Mouse (Mus musculus): ENCODE measurements at regions not wholly inside any gene's neighbourhood (a gene's known extent, or its start where the extent isn't known, plus 50 kb on each side); places are given as distances from the start of the nearest gene placed in this dataset.
"Not testable (repeated sequence)": the region's sequence is repeated elsewhere in the genome, so short reads cannot be mapped to it uniquely, and the experiment has no call there.

DNA sequence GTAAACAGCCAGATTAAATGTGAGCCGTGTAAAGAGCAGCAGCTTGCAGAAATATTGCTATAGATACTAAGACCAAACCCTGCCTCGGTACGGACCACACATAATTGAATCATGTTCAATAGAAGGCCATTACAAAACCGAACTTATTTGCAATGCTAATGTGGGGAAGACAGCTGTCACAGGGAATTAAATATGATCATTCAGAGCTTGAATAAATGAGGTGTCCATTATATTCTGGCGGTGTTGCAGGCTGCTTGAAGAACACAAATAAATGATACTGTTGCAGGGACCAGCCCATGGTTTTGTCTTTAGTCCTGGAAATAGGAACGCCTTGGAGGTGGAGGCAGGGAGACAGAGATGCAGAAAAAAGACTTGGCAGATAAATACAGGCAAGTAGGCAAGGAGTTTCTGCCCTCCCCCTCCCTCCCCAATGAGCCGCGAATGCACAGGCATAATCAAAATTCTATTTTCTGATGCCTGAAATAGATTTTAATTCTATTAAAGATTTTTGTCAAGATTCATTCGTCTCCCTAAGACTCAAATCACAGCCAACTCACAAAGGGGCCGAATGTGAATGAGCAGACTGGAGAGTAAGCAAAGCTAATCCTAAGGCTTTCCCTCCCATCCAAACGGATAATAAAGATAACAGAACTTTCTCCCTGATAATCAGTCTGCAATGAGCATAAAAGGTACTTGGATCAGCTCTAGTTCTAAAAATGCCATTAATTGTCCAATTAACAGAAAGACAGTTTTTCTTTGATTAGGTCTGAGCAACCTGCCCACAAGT, 147.6 kb downstream of the Brms1l start:
- Histone ChIP-seq H3K4me1 (replicated peaks; ENCODE audit: control insufficient read depth, insufficient read depth, low read length) (no peaks in the 10 kb centered on the region), H3K4me2 (ENCODE audit: low read length) (no peak overlapping the region), H3K9me3 (ENCODE audit: control insufficient read depth, low read length) (no peaks in the 10 kb centered on the region), H3K27me3 (replicated peaks; ENCODE audit: control insufficient read depth, insufficient read depth, low read length) (no peaks in the 10 kb centered on the region), H3K4me3 (ENCODE audit: low read depth, low read length) (no peak overlapping the region), H3K36me3 (ENCODE audit: control insufficient read depth, insufficient read depth, low read length) (no peaks in the 10 kb centered on the region), H3K27ac (ENCODE audit: low read depth) (no peak overlapping the region), H3K9ac (ENCODE audit: low read length) (no peak overlapping the region)
- WGBS = 68% methylated on average over 11 of the region's 11 CpGs
- ATAC-seq (replicated peaks; ENCODE audit: low FRiP score, low TSS enrichment, low read depth) = no peak
- no peak for DNase-seq (ENCODE audit: low spot score)

DNA sequence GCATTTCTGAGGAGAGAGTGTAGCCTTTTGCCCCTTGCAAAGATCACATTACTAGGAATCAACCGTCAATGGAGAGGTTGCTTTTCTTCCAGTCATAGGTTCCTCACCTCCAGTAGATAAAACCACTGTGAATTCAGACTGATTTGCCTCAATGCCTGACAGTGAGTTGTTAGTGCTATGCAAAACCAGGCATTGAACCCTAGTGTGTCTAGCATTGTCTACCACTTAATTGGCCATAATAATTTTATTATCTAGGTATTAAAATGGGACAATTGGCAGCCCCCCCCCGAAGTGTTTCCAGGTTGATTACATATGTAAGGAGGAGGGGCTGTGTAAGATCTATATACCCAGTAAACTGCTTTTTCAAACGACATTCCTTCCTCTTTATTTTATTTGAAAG, 147.0 kb downstream of the Brms1l start:
- Histone ChIP-seq H3K27me3 (replicated peaks; ENCODE audit: control insufficient read depth, insufficient read depth, low read length) (no peaks in the 10 kb centered on the region), H3K9ac (ENCODE audit: low read length) (no peak overlapping the region), H3K9me3 (ENCODE audit: control insufficient read depth, low read length) (no peaks in the 10 kb centered on the region), H3K4me2 (ENCODE audit: low read length) (no peak overlapping the region), H3K27ac (ENCODE audit: low read depth) (no peak overlapping the region), H3K4me1 (replicated peaks; ENCODE audit: control insufficient read depth, insufficient read depth, low read length) (no peaks in the 10 kb centered on the region), H3K4me3 (ENCODE audit: low read depth, low read length) (no peak overlapping the region), H3K36me3 (ENCODE audit: control insufficient read depth, insufficient read depth, low read length) (no peaks in the 10 kb centered on the region)
- no peak for DNase-seq (ENCODE audit: low spot score)
- 62% methylated on average over 3 of the region's 3 CpGs for WGBS
- ATAC-seq (replicated peaks; ENCODE audit: low FRiP score, low TSS enrichment, low read depth) = no peak

DNA sequence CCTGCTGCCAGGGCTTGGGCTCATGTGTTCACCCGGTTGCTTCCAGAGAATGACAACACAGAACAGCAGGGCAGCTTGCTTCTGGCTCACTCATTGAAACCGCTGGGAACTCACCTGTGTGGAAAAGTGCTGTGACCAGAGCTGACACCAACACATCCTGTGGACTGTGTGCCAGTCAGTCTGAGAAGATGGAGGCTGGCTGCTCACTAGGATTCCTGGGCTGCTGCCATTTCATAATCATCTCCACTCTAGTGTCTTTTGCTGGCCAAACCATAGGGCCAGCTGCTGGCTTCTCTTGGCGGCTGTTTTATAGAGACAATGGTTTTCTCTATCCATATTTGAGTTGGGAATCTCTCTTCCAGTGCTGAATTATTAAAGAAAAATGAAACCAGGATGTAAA, 138.1 kb downstream of the Brms1l start:
- ATAC-seq (replicated peaks; ENCODE audit: low FRiP score, low TSS enrichment, low read depth) = no peak
- 75% methylated on average over 3 of the region's 3 CpGs for WGBS

DNA sequence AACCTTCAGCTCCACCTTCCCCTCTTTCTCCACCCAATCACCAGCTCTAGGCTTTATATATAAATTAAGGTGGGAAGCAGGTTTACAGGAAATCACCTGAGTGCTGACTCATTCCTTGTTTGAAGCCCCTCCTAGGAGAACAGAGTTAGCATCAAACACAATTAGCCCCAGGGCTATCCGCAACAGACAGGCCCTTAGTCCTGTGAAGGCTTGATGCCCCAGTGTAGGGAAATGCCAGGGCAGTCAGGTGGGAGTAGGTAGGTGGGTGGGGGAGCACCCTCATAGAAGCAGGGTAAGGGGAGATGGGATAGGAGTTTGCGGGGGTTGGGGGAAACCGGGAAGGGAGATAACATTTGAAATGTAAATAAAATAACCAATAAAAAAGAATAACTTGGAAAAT, 123.2 kb downstream of the Brms1l start:
- DNase-seq (ENCODE audit: low spot score); H3K4me2 ChIP-seq (ENCODE audit: low read length); H3K9ac ChIP-seq (ENCODE audit: low read length); H3K4me1 ChIP-seq (replicated peaks; ENCODE audit: control insufficient read depth, insufficient read depth, low read length); H3K9me3 ChIP-seq (ENCODE audit: control insufficient read depth, low read length); H3K36me3 ChIP-seq (ENCODE audit: control insufficient read depth, insufficient read depth, low read length); H3K27ac ChIP-seq (ENCODE audit: low read depth); H3K27me3 ChIP-seq (replicated peaks; ENCODE audit: control insufficient read depth, insufficient read depth, low read length); H3K4me3 ChIP-seq (ENCODE audit: low read depth, low read length); ATAC-seq (replicated peaks; ENCODE audit: low FRiP score, low TSS enrichment, low read depth): not testable (repeated sequence)
- WGBS = 88% methylated on average over 3 of the region's 3 CpGs

More for the DNA sequence above, 138.1 kb downstream of the Brms1l start:
- no peak overlapping the region for H3K4me3 ChIP-seq (ENCODE audit: low read depth, low read length)
- no peak overlapping the region for H3K27ac ChIP-seq (ENCODE audit: low read depth)
- no peaks in the 10 kb centered on the region for H3K36me3 ChIP-seq (ENCODE audit: control insufficient read depth, insufficient read depth, low read length)
- no peak for DNase-seq (ENCODE audit: low spot score)
- no peak overlapping the region for H3K4me2 ChIP-seq (ENCODE audit: low read length)
- H3K9ac ChIP-seq (ENCODE audit: low read length) = no peak overlapping the region
- H3K4me1 ChIP-seq (replicated peaks; ENCODE audit: control insufficient read depth, insufficient read depth, low read length) = no peaks in the 10 kb centered on the region
- H3K27me3 ChIP-seq (replicated peaks; ENCODE audit: control insufficient read depth, insufficient read depth, low read length) = no peaks in the 10 kb centered on the region
- H3K9me3 ChIP-seq (ENCODE audit: control insufficient read depth, low read length) = no peaks in the 10 kb centered on the region

DNA sequence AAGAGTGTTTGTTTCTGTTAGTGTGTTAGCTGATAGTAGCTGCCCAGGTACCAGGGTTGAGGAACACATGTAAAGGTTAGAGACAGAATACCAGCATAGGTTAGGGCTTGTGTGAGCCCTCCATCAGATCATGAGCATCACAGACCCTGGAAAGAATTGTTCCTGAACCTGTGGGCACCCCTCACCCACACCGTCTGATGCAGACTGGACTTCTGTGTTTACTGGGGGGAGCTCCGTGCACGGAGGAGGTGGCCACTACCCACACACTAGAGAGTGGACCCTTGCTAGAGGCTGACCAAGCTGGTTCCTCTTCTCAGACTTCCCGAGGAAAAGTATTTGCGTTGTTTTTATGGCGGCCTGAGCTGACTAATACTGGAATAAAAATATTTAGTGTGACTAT, 104.4 kb downstream of the Brms1l start:
- Histone ChIP-seq H3K27ac (ENCODE audit: low read depth) (no peak overlapping the region), H3K9me3 (ENCODE audit: control insufficient read depth, low read length) (no peaks in the 10 kb centered on the region), H3K9ac (ENCODE audit: low read length) (no peak overlapping the region), H3K4me2 (ENCODE audit: low read length) (no peak overlapping the region), H3K4me1 (replicated peaks; ENCODE audit: control insufficient read depth, insufficient read depth, low read length) (no peaks in the 10 kb centered on the region), H3K4me3 (ENCODE audit: low read depth, low read length) (no peak overlapping the region), H3K27me3 (replicated peaks; ENCODE audit: control insufficient read depth, insufficient read depth, low read length) (no peaks in the 10 kb centered on the region), H3K36me3 (ENCODE audit: control insufficient read depth, insufficient read depth, low read length) (no peaks in the 10 kb centered on the region)
- ATAC-seq (replicated peaks; ENCODE audit: low FRiP score, low TSS enrichment, low read depth) = no peak
- no peak for DNase-seq (ENCODE audit: low spot score)
- WGBS = 80% methylated on average over 6 of the region's 6 CpGs

DNA sequence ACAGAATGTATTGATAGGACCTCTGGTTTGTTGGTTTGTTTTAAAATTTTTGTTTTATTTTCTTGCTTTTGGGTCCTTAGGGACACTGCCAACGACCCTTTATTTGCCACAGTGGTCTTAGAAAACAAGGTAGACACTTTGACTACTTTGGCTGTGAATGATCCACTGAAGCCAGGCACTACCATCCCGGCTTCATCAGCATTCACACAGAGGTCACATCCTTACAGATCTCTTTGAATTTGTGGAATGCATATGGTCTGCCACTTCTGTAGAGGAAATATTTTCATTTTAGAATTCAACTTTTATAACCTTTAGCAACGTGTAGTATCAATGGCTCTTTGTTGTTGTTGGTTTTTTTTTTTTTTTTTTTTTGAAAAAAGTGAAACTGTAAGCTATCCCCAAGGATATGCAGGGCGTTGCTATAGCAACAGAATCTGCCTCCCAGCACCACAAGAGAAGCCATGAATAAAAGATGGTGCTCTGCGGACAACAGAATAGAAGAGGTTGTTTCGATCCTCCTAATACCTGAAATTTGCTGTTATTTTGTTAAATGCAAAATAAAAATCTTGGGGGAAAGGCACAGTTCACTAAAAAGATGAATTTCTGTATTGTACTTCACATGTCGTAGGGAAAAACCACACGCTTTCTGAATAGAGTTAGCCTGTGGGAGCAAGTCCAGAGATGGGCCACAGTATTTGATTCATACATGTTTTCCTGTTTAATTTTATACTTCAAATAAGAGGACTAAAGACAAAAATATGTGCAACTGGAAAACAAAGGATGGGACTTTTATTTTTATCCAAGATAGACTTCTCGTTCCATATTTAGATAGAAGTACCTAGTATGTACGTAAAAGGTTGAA, 103.4 kb downstream of the Brms1l start:
- no peak for ATAC-seq (replicated peaks; ENCODE audit: low FRiP score, low TSS enrichment, low read depth)
- Histone ChIP-seq H3K9me3 (ENCODE audit: control insufficient read depth, low read length) (no peaks in the 10 kb centered on the region), H3K27me3 (replicated peaks; ENCODE audit: control insufficient read depth, insufficient read depth, low read length) (no peaks in the 10 kb centered on the region), H3K36me3 (ENCODE audit: control insufficient read depth, insufficient read depth, low read length) (no peaks in the 10 kb centered on the region), H3K4me2 (ENCODE audit: low read length) (no peak overlapping the region), H3K4me3 (ENCODE audit: low read depth, low read length) (no peak overlapping the region), H3K4me1 (replicated peaks; ENCODE audit: control insufficient read depth, insufficient read depth, low read length) (no peaks in the 10 kb centered on the region), H3K27ac (ENCODE audit: low read depth) (no peak overlapping the region), H3K9ac (ENCODE audit: low read length) (no peak overlapping the region)
- no peak for DNase-seq (ENCODE audit: low spot score)
- WGBS = 75% methylated on average over 10 of the region's 10 CpGs

DNA sequence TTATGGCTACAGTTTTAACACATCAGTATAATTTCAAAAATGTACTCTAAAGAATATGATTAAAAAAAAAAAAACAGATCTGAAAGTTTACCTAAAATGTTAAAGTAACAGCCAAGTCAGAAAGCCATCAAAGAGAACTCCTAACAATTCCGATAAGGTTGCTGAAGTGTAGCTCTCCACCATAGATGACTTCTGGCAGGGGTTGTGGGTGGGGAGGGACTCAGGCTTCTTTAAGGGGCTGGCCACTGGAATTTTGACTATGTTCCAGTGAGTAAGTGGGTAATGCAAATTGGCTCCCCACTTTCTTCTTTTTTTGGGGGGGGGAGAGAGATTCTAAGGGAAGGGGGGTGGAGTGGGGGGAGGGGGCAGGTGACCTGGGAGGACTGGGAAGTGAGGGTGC, 98.0 kb downstream of the Brms1l start:
- Histone ChIP-seq H3K9ac (ENCODE audit: low read length) (no peak overlapping the region), H3K27me3 (replicated peaks; ENCODE audit: control insufficient read depth, insufficient read depth, low read length) (no peaks in the 10 kb centered on the region), H3K9me3 (ENCODE audit: control insufficient read depth, low read length) (no peaks in the 10 kb centered on the region), H3K27ac (ENCODE audit: low read depth) (no peak overlapping the region), H3K4me1 (replicated peaks; ENCODE audit: control insufficient read depth, insufficient read depth, low read length) (no peaks in the 10 kb centered on the region), H3K4me2 (ENCODE audit: low read length) (no peak overlapping the region), H3K4me3 (ENCODE audit: low read depth, low read length) (no peak overlapping the region), H3K36me3 (ENCODE audit: control insufficient read depth, insufficient read depth, low read length) (no peaks in the 10 kb centered on the region)
- ATAC-seq (replicated peaks; ENCODE audit: low FRiP score, low TSS enrichment, low read depth) (no peak), DNase-seq (ENCODE audit: low spot score) (no peak)
- WGBS = 50% methylated on average over 1 of the region's 1 CpGs

DNA sequence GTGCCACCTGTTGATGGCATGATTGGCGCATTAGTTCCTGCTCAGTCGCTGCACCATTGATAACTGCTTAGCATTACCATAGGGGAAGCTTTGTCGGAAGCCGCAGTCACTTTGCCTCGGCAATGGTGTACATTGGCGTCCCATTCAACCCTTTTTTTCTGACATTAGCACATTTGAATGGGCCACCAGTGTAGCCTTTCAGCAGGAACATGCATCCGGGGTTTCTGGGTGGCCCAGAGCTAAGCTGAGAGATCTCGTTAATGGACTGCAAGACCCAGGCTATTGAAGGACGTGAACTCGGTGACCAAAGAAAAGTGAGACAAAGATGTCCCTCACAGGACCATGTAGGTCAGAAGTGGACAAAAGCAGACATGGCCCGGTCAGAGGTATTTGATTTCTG, 97.3 kb downstream of the Brms1l start:
- WGBS = 74% methylated on average over 11 of the region's 11 CpGs
- Histone ChIP-seq H3K4me3 (ENCODE audit: low read depth, low read length) (no peak overlapping the region), H3K9me3 (ENCODE audit: control insufficient read depth, low read length) (no peaks in the 10 kb centered on the region), H3K4me1 (replicated peaks; ENCODE audit: control insufficient read depth, insufficient read depth, low read length) (no peaks in the 10 kb centered on the region), H3K4me2 (ENCODE audit: low read length) (no peak overlapping the region), H3K36me3 (ENCODE audit: control insufficient read depth, insufficient read depth, low read length) (no peaks in the 10 kb centered on the region), H3K27me3 (replicated peaks; ENCODE audit: control insufficient read depth, insufficient read depth, low read length) (no peaks in the 10 kb centered on the region), H3K27ac (ENCODE audit: low read depth) (no peak overlapping the region), H3K9ac (ENCODE audit: low read length) (no peak overlapping the region)
- ATAC-seq (replicated peaks; ENCODE audit: low FRiP score, low TSS enrichment, low read depth) (no peak), DNase-seq (ENCODE audit: low spot score) (no peak)
